Mouse (Mus musculus) thymus, adult 2 months (tissue): ENCODE measurements around the gene Hspa4.

Experiments
- CTCF ChIP-seq: fragments of 200-500 bp; IDR thresholded peaks from 2 replicates; pipeline ENCODE4 v1.5.1; 2012; ENCODE audit warnings: mild to moderate bottlenecking, control low read depth, low read length, moderate library complexity, borderline replicate concordance; ENCODE audit not compliant: control insufficient read depth, poor library complexity, insufficient read depth; ENCODE audit errors: extremely low read depth
- POLR2A ChIP-seq: fragments of 200-500 bp; IDR thresholded peaks from 2 replicates; pipeline ENCODE4 v1.6.1; 2012; ENCODE audit warnings: mild to moderate bottlenecking, low read length, control low read depth, moderate library complexity; ENCODE audit not compliant: control insufficient read depth, poor library complexity, insufficient read depth; ENCODE audit errors: extremely low read depth

- TF ChIP-seq CTCF (no peak), POLR2A (no peak)
Measured at GRCm38 (mm10) chr11:53304044-53304840, 4.0 kb upstream of the Hspa4 start.
